Mouse (Mus musculus) CH12.LX (cell line): ENCODE data around the gene Cemip2. TPM values are rescaled to one million over a fixed set of nuclear protein-coding genes. Genes with fewer than 3 reads are reported as not detected.

Source experiments
- DNase-seq: peaks from one replicate; pipeline ENCODE4 v3.0.0-alpha.2; 2013; ENCODE audit errors: extremely low read depth
- H3K27ac ChIP-seq: 2 replicates; pipeline ENCODE4 v1.5.1; 2012; ENCODE audit warnings: low read depth, mild to moderate bottlenecking, control low read depth, moderate library complexity; ENCODE audit not compliant: insufficient read depth
- H3K27me3 ChIP-seq: replicated peaks from 2 replicates; pipeline ENCODE3; 2012; ENCODE audit warnings: inconsistent platforms
- H3K36me3 ChIP-seq, 2 experiments: replicated peaks in 1 of 2; 2 replicates each; pipeline versions ENCODE3 to v1.6.1; 2012; ENCODE audit warnings: inconsistent platforms in 1 of 2, low read length in 1 of 2, mild to moderate bottlenecking in 1 of 2, mixed read lengths in 1 of 2, moderate library complexity in 1 of 2; ENCODE audit not compliant: control insufficient read depth in 1 of 2, insufficient read depth in 1 of 2
- H3K4me1 ChIP-seq, 2 experiments: 2 replicates each; pipeline ENCODE4 v1.6.1; 2012; ENCODE audit warnings: inconsistent platforms in 1 of 2, moderate library complexity in 1 of 2; ENCODE audit not compliant: insufficient read depth in 2 of 2, control insufficient read depth in 1 of 2
- H3K4me2 ChIP-seq: 2 replicates; pipeline ENCODE4 v1.6.1; 2012; ENCODE audit warnings: low read depth, mild to moderate bottlenecking, control low read depth; ENCODE audit not compliant: poor library complexity, insufficient read depth, severe bottlenecking
- H3K4me3 ChIP-seq, 3 experiments: fragments of 150-350 bp in 1 of 3; sonication (generic) in 1 of 3; replicated peaks in 1 of 3; 2 replicates each; pipeline versions ENCODE3 to v1.5.1; 2011 to 2012; ENCODE audit warnings: low read depth in 2 of 3, low read length in 2 of 3, mild to moderate bottlenecking in 2 of 3, moderate library complexity in 2 of 3, control low read depth in 1 of 3, improper control_type of control experiment in 1 of 3, inconsistent platforms in 1 of 3, mixed read lengths in 1 of 3; ENCODE audit not compliant: poor library complexity in 1 of 3
- H3K79me2 ChIP-seq: replicated peaks from 2 replicates; pipeline ENCODE4 v1.6.1; 2012; ENCODE audit warnings: mild to moderate bottlenecking, moderate library complexity; ENCODE audit not compliant: control insufficient read depth, poor library complexity, insufficient read depth, severe bottlenecking; ENCODE audit errors: extremely low read depth
- H3K9ac ChIP-seq: 2 replicates; pipeline ENCODE4 v1.6.1; 2012; ENCODE audit warnings: low read depth, mild to moderate bottlenecking, control low read depth, moderate library complexity; ENCODE audit not compliant: insufficient read depth
- H3K9me3 ChIP-seq: replicated peaks from 2 replicates; pipeline ENCODE3; 2012; ENCODE audit warnings: low read length, inconsistent platforms, mixed read lengths
- BHLHE40 ChIP-seq: IDR thresholded peaks from 2 replicates; pipeline ENCODE4 v1.6.1; 2011; ENCODE audit warnings: mild to moderate bottlenecking, low read depth, low read length, improper control_type of control experiment
- CHD1 ChIP-seq: IDR thresholded peaks from 2 replicates; pipeline ENCODE4 v1.6.1; 2012; ENCODE audit warnings: low read depth, low read length, improper control_type of control experiment, inconsistent platforms
- E2F4 ChIP-seq: IDR thresholded peaks from 2 replicates; pipeline ENCODE4 v1.6.1; 2011; ENCODE audit warnings: low read depth, low read length, improper control_type of control experiment; ENCODE audit not compliant: insufficient replicate concordance
- ELF1 ChIP-seq: IDR thresholded peaks from 2 replicates; pipeline ENCODE4 v1.6.1; 2014; ENCODE audit warnings: low read depth, mild to moderate bottlenecking, inconsistent platforms, low read length, improper control_type of control experiment
- EP300 ChIP-seq: IDR thresholded peaks from 2 replicates; pipeline ENCODE4 v1.6.1; 2011; ENCODE audit warnings: low read length, improper control_type of control experiment
- ETS1 ChIP-seq: conservative IDR thresholded peaks from 2 replicates; pipeline ENCODE4 v1.6.1; 2012; ENCODE audit warnings: low read depth, mild to moderate bottlenecking, inconsistent platforms, low read length, improper control_type of control experiment, moderate library complexity
- GABPA ChIP-seq: IDR thresholded peaks from 2 replicates; pipeline ENCODE4 v1.6.1; 2012; ENCODE audit warnings: low read depth, low read length, improper control_type of control experiment, inconsistent platforms; ENCODE audit not compliant: insufficient replicate concordance
- IRF4 ChIP-seq: IDR thresholded peaks from 2 replicates; pipeline ENCODE4 v1.6.1; 2014; ENCODE audit warnings: low read depth, mild to moderate bottlenecking, inconsistent platforms, low read length, improper control_type of control experiment
- JUN ChIP-seq: IDR thresholded peaks from 2 replicates; pipeline ENCODE4 v1.6.1; 2011; ENCODE audit warnings: low read depth, mild to moderate bottlenecking, low read length, improper control_type of control experiment, moderate library complexity; ENCODE audit not compliant: insufficient read depth
- JUND ChIP-seq: conservative IDR thresholded peaks from 2 replicates; pipeline ENCODE4 v1.6.1; 2011; ENCODE audit warnings: low read depth, low read length, improper control_type of control experiment
- MAFK ChIP-seq: IDR thresholded peaks from 2 replicates; pipeline ENCODE4 v1.6.1; 2011; ENCODE audit warnings: low read length, improper control_type of control experiment; ENCODE audit not compliant: insufficient replicate concordance
- MAX ChIP-seq: IDR thresholded peaks from 2 replicates; pipeline ENCODE4 v1.6.1; 2011; ENCODE audit warnings: low read length, improper control_type of control experiment
- MAZ ChIP-seq: IDR thresholded peaks from 2 replicates; pipeline ENCODE4 v1.6.1; 2012; ENCODE audit warnings: low read depth, mild to moderate bottlenecking, inconsistent platforms, low read length, improper control_type of control experiment, moderate library complexity
- MEF2A ChIP-seq: IDR thresholded peaks from 2 replicates; pipeline ENCODE4 v1.6.1; 2014; ENCODE audit warnings: low read depth, mild to moderate bottlenecking, inconsistent platforms, low read length, improper control_type of control experiment, borderline replicate concordance
- MXI1 ChIP-seq: IDR thresholded peaks from 2 replicates; pipeline ENCODE4 v1.6.1; 2011; ENCODE audit warnings: mild to moderate bottlenecking, low read depth, low read length, improper control_type of control experiment
- MYC ChIP-seq: IDR thresholded peaks from 2 replicates; pipeline ENCODE4 v1.6.1; 2011; ENCODE audit warnings: low read depth, mild to moderate bottlenecking, improper control_type of control experiment, low read length
- NRF1 ChIP-seq: IDR thresholded peaks from 2 replicates; pipeline ENCODE4 v1.6.1; 2014; ENCODE audit warnings: low read depth, mild to moderate bottlenecking, inconsistent platforms, low read length, improper control_type of control experiment, moderate library complexity
- PAX5 ChIP-seq: IDR thresholded peaks from 2 replicates; pipeline ENCODE4 v1.6.1; 2012; ENCODE audit warnings: low read length, inconsistent platforms, mixed read lengths
- POLR2A ChIP-seq: IDR thresholded peaks from 2 replicates; pipeline ENCODE4 v1.6.1; 2011; ENCODE audit warnings: low read depth, mild to moderate bottlenecking, improper control_type of control experiment, low read length
- RAD21 ChIP-seq: IDR thresholded peaks from 2 replicates; pipeline ENCODE4 v1.6.1; 2011; ENCODE audit warnings: low read depth, mild to moderate bottlenecking, low read length, improper control_type of control experiment, moderate library complexity
- SMC3 ChIP-seq: IDR thresholded peaks from 2 replicates; pipeline ENCODE4 v1.6.1; 2011; ENCODE audit warnings: low read depth, low read length, improper control_type of control experiment
- TBP ChIP-seq: conservative IDR thresholded peaks from 2 replicates; pipeline ENCODE4 v1.6.1; 2011; ENCODE audit warnings: low read depth, low read length, improper control_type of control experiment
- TCF12 ChIP-seq: IDR thresholded peaks from 2 replicates; pipeline ENCODE4 v1.6.1; 2014; ENCODE audit warnings: low read depth, mild to moderate bottlenecking, inconsistent platforms, low read length, improper control_type of control experiment
- ZKSCAN1 ChIP-seq: IDR thresholded peaks from 2 replicates; pipeline ENCODE4 v1.6.1; 2012; ENCODE audit warnings: low read depth, inconsistent platforms, low read length, improper control_type of control experiment, borderline replicate concordance
- dilution Hi-C: fragments of 300-500 bp; cut with MboI; formaldehyde crosslinking; loops from 2 replicates; pipeline ENCODE4 v1.14.3; 2020; ENCODE audit warnings: low sequenced_read_pairs; ENCODE audit not compliant: extremely low pct_unique_long_range_greater_than_20kb, extremely low pct_ligation_motif_present
- in situ Hi-C: fragments of 300-500 bp; cut with MboI; formaldehyde crosslinking; loops from 3 replicates; pipeline ENCODE4 v1.14.3; 2019; ENCODE audit warnings: low sequenced_read_pairs, low pct_ligation_motif_present, low pct_unique_long_range_greater_than_20kb, mixed read lengths
- polyA plus RNA-seq: library from polyadenylated mRNA; unstranded; fragments of >175 nt; gene quantifications from 2 replicates; pipeline ENCODE4 v1.2.1, GENCODE M21; 2012; ENCODE audit warnings: low read depth; ENCODE audit not compliant: insufficient read length
- total RNA-seq, 2 experiments: library from RNA; depleted of rRNA; stranded (reverse); fragments of 300-350 nt in 1 of 2; fragments of >200 nt in 1 of 2; gene quantifications; 2 replicates each; pipeline ENCODE4 v1.2.3; 2012 to 2014

The Cemip2 gene
- total and polyA plus RNA-seq, 3 experiments: 7.4 to 8.5 (median 7.9) TPM

GRCm38 (mm10) chr19:21787004-21787480 lies 8.9 kb downstream of the Cemip2 start:
- Histone ChIP-seq H3K9ac (no peak overlapping the region), H3K36me3 (peaks cover 0 to 7% of the 10 kb centered on the region in 2 experiments), H3K4me1 (peaks cover 6 to 63% of the 10 kb centered on the region in 2 experiments; a peak in 3 of 4 replicates), H3K4me3 (no peak overlapping the region), H3K9me3 (no peaks in the 10 kb centered on the region), H3K27me3 (no peaks in the 10 kb centered on the region), H3K79me2 (no peaks in the 10 kb centered on the region), H3K27ac (no peak overlapping the region), H3K4me2 (no peak overlapping the region)
- dilution Hi-C loops (no loop called here), in situ Hi-C loops (no loop called here)
- peak; percentile 80 for DNase-seq
- TF ChIP-seq EP300 (peak; percentile 80), IRF4 (peak; percentile 66), JUN (peak; percentile 27; the same call in 1 of the 2 replicates), ETS1 (peak; percentile 77), ELF1 (no peak), MAFK (0 out of 2 replicates have a peak, but pooled peaks have one; percentile 44), BHLHE40 (peak; percentile 57; the same call in 1 of the 2 replicates), MAZ (peak; percentile 79; the same call in 1 of the 2 replicates), POLR2A (no peak), MXI1 (peak; percentile 34; the same call in 1 of the 2 replicates), TCF12 (peak; percentile 88), CHD1 (no peak), RAD21 (no peak), MAX (0 out of 2 replicates have a peak, but pooled peaks have one; percentile 20), MEF2A (peak; percentile 65; the same call in 1 of the 2 replicates), SMC3 (0 out of 2 replicates have a peak, but pooled peaks have one; percentile 4)

GRCm38 (mm10) chr19:21788999-21789398 lies 10.9 kb downstream of the Cemip2 start:
- Histone ChIP-seq H3K9me3 (no peaks in the 10 kb centered on the region), H3K4me1 (peaks cover 6 to 63% of the 10 kb centered on the region in 2 experiments; a peak in 3 of 4 replicates), H3K36me3 (peaks cover 0 to 20% of the 10 kb centered on the region in 2 experiments), H3K27ac (no peak overlapping the region), H3K27me3 (no peaks in the 10 kb centered on the region), H3K4me3 (no peak overlapping the region), H3K4me2 (no peak overlapping the region), H3K79me2 (no peaks in the 10 kb centered on the region), H3K9ac (no peak overlapping the region)
- dilution Hi-C loops (no loop called here), in situ Hi-C loops (no loop called here)
- no peak for TF ChIP-seq PAX5
- no peak for TF ChIP-seq CHD1
- no peak for TF ChIP-seq GABPA
- TF ChIP-seq IRF4: no peak
- no peak for TF ChIP-seq E2F4
- no peak for TF ChIP-seq MYC
- TF ChIP-seq TBP: no peak
- TF ChIP-seq NRF1: no peak
- TF ChIP-seq ZKSCAN1: no peak
- no peak for TF ChIP-seq JUND
- DNase-seq: no peak
